13 mouse cellular contexts compared by ENCODE assay signal in genomic region chr10:44256624-44257023, GRCm38 (mm10). TPM values are rescaled to one million over a fixed set of nuclear protein-coding genes. Genes with fewer than 3 reads are reported as not detected.
A peak's percentile ranks its signal among the peaks of the same experiment; 100 is the strongest.
DNase-seq lines count a peak whose midpoint lies in the region; ATAC-seq and TF ChIP-seq lines count a peak whose summit lies in the region.
"Had no signal": no experiment of that assay in that cellular context is flagged by ENCODE, and none has a peak within 500 bp of the region (broad histone marks: within the 10 kb centered on the region; RNA-seq: fewer than 3 reads in every experiment).

No protein-coding gene starts in this region.

- no peaks in the 10 kb centered on the region for H3K36me3 ChIP-seq in lung, postnatal 0 days (ENCODE audit: insufficient read depth, low read length)
- H3K36me3 ChIP-seq: neural tube, embryonic 12.5 days had no signal

- H3K9ac ChIP-seq in lung, postnatal 0 days (replicated peaks; ENCODE audit: low read depth), result no peak overlapping the region
- H3K9ac ChIP-seq: neural tube, embryonic 12.5 days had no signal

- no peaks in the 10 kb centered on the region for H3K4me1 ChIP-seq in lung, postnatal 0 days (ENCODE audit: insufficient read depth, low read depth, low read length)
- H3K4me1 ChIP-seq: neural tube, embryonic 12.5 days had no signal

- intact Hi-C loops in gastrocnemius, adult 2 months (cut with DNase I), result no loop called here

- DNase-seq in gastrocnemius, adult 2 months, result no peak
- DNase-seq in gastrocnemius, postnatal 4 days (ENCODE audit: low spot score in 2 of 2), result no peak
- no peak for DNase-seq in lung, postnatal 0 days (ENCODE audit: low spot score)
- no peak for DNase-seq in lung, postnatal 4 days
- peak; percentile 20 for DNase-seq in ES-CJ7 (ENCODE audit: low read depth, low spot score)
- DNase-seq in kidney, adult 18-20 months, result no peak
- DNase-seq: cerebellum, adult 11-12 months; heart, adult 18-20 months had no signal

- no peak for ATAC-seq in lung, postnatal 0 days
- peak; percentile 58; the same call in 1 of the 2 replicates for ATAC-seq in megakaryocyte progenitor cell, adult 5-6 weeks (replicated peaks; ENCODE audit: poor library complexity)
- no peak for ATAC-seq in erythroblast, adult 5-6 weeks (replicated peaks; ENCODE audit: low FRiP score, poor library complexity, severe bottlenecking)
- ATAC-seq: activated CD4-positive, CD25-positive, alpha-beta regulatory T cell, adult 4 months had no signal

- H3K27me3 ChIP-seq in lung, postnatal 0 days (replicated peaks; ENCODE audit: insufficient read depth, low read length), result no peaks in the 10 kb centered on the region
- H3K27me3 ChIP-seq: neural tube, embryonic 12.5 days had no signal

- TF ChIP-seq CTCF in gastrocnemius, adult 2 months (IDR thresholded peaks at IDR 0.05), result peak; percentile 42
- TF ChIP-seq CTCF in lung, postnatal 0 days (IDR thresholded peaks at IDR 0.05), result peak; percentile 47

- TF ChIP-seq EP300 in lung, postnatal 0 days (IDR thresholded peaks at IDR 0.05), result no peak

- no peak overlapping the region for H3K27ac ChIP-seq in gastrocnemius, adult 2 months
- no peak overlapping the region for H3K27ac ChIP-seq in lung, postnatal 0 days (ENCODE audit: low read length)
- H3K27ac ChIP-seq: macrophage; neural tube, embryonic 12.5 days had no signal

- H3K9me3 ChIP-seq in lung, postnatal 0 days (ENCODE audit: low read length), result no peaks in the 10 kb centered on the region
- H3K9me3 ChIP-seq: neural tube, embryonic 12.5 days had no signal

- no peak overlapping the region for H3K4me2 ChIP-seq in lung, postnatal 0 days (replicated peaks; ENCODE audit: low read depth, low read length)
- H3K4me2 ChIP-seq: neural tube, embryonic 12.5 days had no signal

- WGBS in lung, postnatal 0 days, result 40% methylated on average over 7 of the region's 7 CpGs

- no peak overlapping the region for H3K4me3 ChIP-seq in gastrocnemius, adult 2 months
- no peak overlapping the region for H3K4me3 ChIP-seq in lung, postnatal 0 days (ENCODE audit: low read depth, low read length)
- H3K4me3 ChIP-seq: neural tube, embryonic 12.5 days had no signal

RNA-seq across cellular contexts. Expression of gene Atg5, which starts 11.5 kb away (rescaled TPM):
- 10 to 100 TPM in 1 of 2 experiments, 1 to 10 TPM in 1; 9.6 to 12.4 TPM for total RNA-seq in gastrocnemius, adult 2 months (2021)
- total RNA-seq in gastrocnemius, postnatal 4 days (2021), result 10 to 100 TPM; 16.4 to 19.6 TPM
- 39.2 and 40.4 TPM in 2 replicates for polyA plus RNA-seq in lung, postnatal 0 days (2015; fragmentation: Nextera tagmentation; extraction: Ambion mirVana)
- 33.0 and 37.4 TPM in 2 replicates for total RNA-seq in megakaryocyte progenitor cell, adult 5-6 weeks (2015)
- 27.9 and 35.0 TPM in 2 replicates for total RNA-seq in megakaryocyte progenitor cell, adult 5-6 weeks (2017)
- 13.8 and 33.8 TPM in 2 replicates for total RNA-seq in erythroblast, adult 5-6 weeks (2015; ENCODE audit: low replicate concordance)
- 7.4 and 13.5 TPM in 2 replicates for total RNA-seq in erythroblast, adult 5-6 weeks (2017; ENCODE audit: low replicate concordance)
